Mouse (Mus musculus) heart, embryonic 14.5 days (tissue): ENCODE measurements around the gene Rars. TPM values are rescaled to one million over a fixed set of nuclear protein-coding genes. Genes with fewer than 3 reads are reported as not detected.
"Not testable (repeated sequence)": the region's sequence is repeated elsewhere in the genome, so short reads cannot be mapped to it uniquely, and the experiment has no call there.

ENCODE experiments used
- ATAC-seq: fragments of 200-750 bp; cut with Nextera tagmentation; 2 replicates; pipeline ENCODE4 v1.8.0; 2017; ENCODE audit warnings: low read depth, moderate TSS enrichment; ENCODE audit not compliant: insufficient number of reproducible peaks, insufficient read depth, low FRiP score
- H3K27ac ChIP-seq, 2 experiments: fragments of 200-500 bp in 1 of 2; fragments of 300-500 bp in 1 of 2; sonication (generic) in 1 of 2; replicated peaks in 1 of 2; 2 replicates each; pipeline ENCODE4 v1.5.1; 2012 to 2014; ENCODE audit warnings: low read depth in 2 of 2, low read length in 2 of 2, control low read depth in 1 of 2, mild to moderate bottlenecking in 1 of 2, mixed read lengths in 1 of 2; ENCODE audit not compliant: control insufficient read depth in 1 of 2, insufficient read depth in 1 of 2
- H3K27me3 ChIP-seq: fragments of 300-500 bp; sonication (generic); 2 replicates; pipeline ENCODE4 v1.6.1; 2014; ENCODE audit warnings: mild to moderate bottlenecking, low read length, control low read depth; ENCODE audit not compliant: control insufficient read depth, insufficient read depth
- H3K36me3 ChIP-seq: fragments of 300-500 bp; sonication (generic); 2 replicates; pipeline ENCODE4 v1.6.1; 2014; ENCODE audit warnings: mild to moderate bottlenecking, control low read depth, low read length, mixed read lengths; ENCODE audit not compliant: control insufficient read depth, insufficient read depth
- H3K4me1 ChIP-seq, 2 experiments: fragments of 200-500 bp in 1 of 2; fragments of 300-500 bp in 1 of 2; sonication (generic) in 1 of 2; 2 replicates each; pipeline ENCODE4 v1.6.1; 2012 to 2014; ENCODE audit warnings: low read length in 2 of 2, control low read depth in 1 of 2, mixed read lengths in 1 of 2; ENCODE audit not compliant: control insufficient read depth in 2 of 2, insufficient read depth in 2 of 2
- H3K4me2 ChIP-seq: fragments of 300-500 bp; sonication (generic); 2 replicates; pipeline ENCODE4 v1.6.1; 2014; ENCODE audit warnings: mild to moderate bottlenecking, low read length
- H3K4me3 ChIP-seq, 2 experiments: fragments of 200-500 bp in 1 of 2; fragments of 300-500 bp in 1 of 2; sonication (generic) in 1 of 2; 2 replicates each; pipeline ENCODE4 v1.5.1; 2012 to 2014; ENCODE audit warnings: low read length in 2 of 2, mild to moderate bottlenecking in 2 of 2, control low read depth in 1 of 2, low read depth in 1 of 2, moderate library complexity in 1 of 2; ENCODE audit not compliant: control insufficient read depth in 1 of 2, insufficient read depth in 1 of 2
- H3K9ac ChIP-seq: fragments of 300-500 bp; sonication (generic); 2 replicates; pipeline ENCODE4 v1.6.1; 2014; ENCODE audit warnings: mild to moderate bottlenecking, low read length
- H3K9me3 ChIP-seq: fragments of 300-500 bp; sonication (generic); 2 replicates; pipeline ENCODE4 v1.6.1; 2016; ENCODE audit warnings: low read length, control low read depth; ENCODE audit not compliant: control insufficient read depth
- WGBS: fragments of 180-500 bp; shearing (Covaris S2); extraction: QIAGEN DNeasy Blood & Tissue Kit; methylation state at CpG from one replicate; pipeline ENCODE4 v1.1.7; 2014; 5-methylcytosine and 5-hydroxymethylcytosine counted together
- polyA plus RNA-seq: library from polyadenylated mRNA; unstranded; fragments of >200 nt; fragmentation: Nextera tagmentation; extraction: Ambion mirVana; gene quantifications from 2 replicates; pipeline ENCODE4 v1.2.1, GENCODE M21; 2014

The Rars gene
- polyA plus RNA-seq, 1 experiment from 2014 or later: 61.8 TPM

DNA sequence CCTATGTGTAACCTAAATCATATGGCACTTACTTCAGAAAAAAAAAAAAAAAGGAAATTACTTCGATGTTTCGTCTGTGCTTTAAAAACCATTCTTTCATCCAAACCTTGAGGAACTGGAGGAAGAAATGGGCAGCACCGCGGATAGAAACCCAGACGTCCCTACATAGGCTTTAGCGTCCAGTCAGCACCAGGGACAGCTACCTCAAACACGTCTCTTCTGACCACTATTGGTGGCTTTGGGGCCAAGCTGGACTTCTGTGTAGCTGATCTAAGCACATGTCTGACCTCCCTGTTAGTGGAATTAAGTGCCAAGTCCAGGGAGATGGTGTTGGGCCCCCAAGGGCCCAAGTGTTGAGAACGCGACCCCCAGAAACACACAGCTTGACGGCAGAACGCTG lies 35.4 kb downstream of the Rars start, which contains the start of gene Fbll1:
Gene Fbll1 (minus strand): TSS at position 11 of the 400 bp plus-strand sequence.
- Histone ChIP-seq H3K27me3 (peaks cover 45% of the 10 kb centered on the region), H3K4me2 (peak within 1 kb of the TSS; percentile 58), H3K9ac (no peak within 1 kb of the TSS), H3K36me3 (no peaks in the 10 kb centered on the region), H3K4me1 (peaks cover 2 to 6% of the 10 kb centered on the region in 2 experiments; a peak in 3 of 4 replicates), H3K9me3 (no peaks in the 10 kb centered on the region), H3K4me3 (peak within 1 kb of the TSS; percentile 10 to 33; a peak in 2 of 4 replicates), H3K27ac (no peak within 1 kb of the TSS)
- WGBS: 14% methylated on average over 11 of the region's 11 CpGs
- no peak for ATAC-seq

- 3% methylated on average over 23 of the region's 23 CpGs for WGBS
Measured at GRCm38 (mm10) chr11:35798495-35798820, 35.8 kb downstream of the Rars start.

GRCm38 (mm10) chr11:35797751-35798494 lies 36.4 kb downstream of the Rars start:
- no peaks in the 10 kb centered on the region for H3K9me3 ChIP-seq
- H3K27ac ChIP-seq: no peak overlapping the region
- H3K9ac ChIP-seq: no peak overlapping the region
- 6% methylated on average over 86 of the region's 86 CpGs for WGBS
- peak overlapping the region; percentile 58 for H3K4me2 ChIP-seq
- H3K4me1 ChIP-seq: peaks cover 2 to 6% of the 10 kb centered on the region in 2 experiments; a peak in 3 of 4 replicates
- H3K4me3 ChIP-seq: peak overlapping the region; percentile 10 to 33; a peak in 2 of 4 replicates
- peaks cover 45% of the 10 kb centered on the region for H3K27me3 ChIP-seq
- ATAC-seq: no peak
- no peaks in the 10 kb centered on the region for H3K36me3 ChIP-seq

More at GRCm38 (mm10) chr11:35798495-35798820, 35.8 kb downstream of the Rars start:
- Histone ChIP-seq H3K4me3 (peak overlapping the region; percentile 0 to 33; a peak in 2 of 4 replicates), H3K27me3 (peaks cover 45% of the 10 kb centered on the region), H3K4me1 (peaks cover 2 to 6% of the 10 kb centered on the region in 2 experiments; a peak in 3 of 4 replicates), H3K4me2 (peak overlapping the region; percentile 58), H3K27ac (no peak overlapping the region), H3K9ac (no peak overlapping the region), H3K9me3 (no peaks in the 10 kb centered on the region), H3K36me3 (no peaks in the 10 kb centered on the region)
- no peak for ATAC-seq

DNA sequence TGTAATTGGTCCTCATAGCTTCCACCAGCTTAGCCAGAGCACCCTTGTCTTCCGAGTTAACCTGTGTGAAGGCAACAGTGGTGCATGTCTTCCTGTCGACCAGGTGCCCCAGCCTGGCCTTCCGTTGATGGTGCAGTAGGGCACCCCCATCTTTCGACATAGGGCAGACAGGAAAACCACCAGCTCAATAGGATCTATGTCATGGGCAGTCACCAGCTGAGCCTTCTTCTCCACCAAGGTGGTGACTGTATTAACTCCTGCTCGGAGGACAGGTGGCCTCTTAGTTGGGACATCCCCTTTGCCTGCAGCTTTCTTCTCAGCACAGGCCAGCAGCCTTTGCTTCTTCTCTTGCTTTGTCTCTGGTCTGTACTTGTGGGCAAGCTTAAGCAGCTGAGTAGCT lies 41.5 kb downstream of the Rars start:
- ATAC-seq, H3K27ac ChIP-seq, H3K9ac ChIP-seq, H3K4me3 ChIP-seq, H3K4me2 ChIP-seq, H3K9me3 ChIP-seq, H3K4me1 ChIP-seq: not testable (repeated sequence)
- H3K27me3 ChIP-seq: peaks cover 22% of the 10 kb centered on the region
- 80% methylated on average over 5 of the region's 5 CpGs for WGBS
- H3K36me3 ChIP-seq: peaks cover 29% of the 10 kb centered on the region

- Histone ChIP-seq H3K4me1 (no peaks in the 10 kb centered on the region), H3K36me3 (peaks cover 63% of the 10 kb centered on the region), H3K4me2 (no peak overlapping the region), H3K9ac (no peak overlapping the region), H3K27ac (no peak overlapping the region), H3K4me3 (no peak overlapping the region), H3K27me3 (no peaks in the 10 kb centered on the region), H3K9me3 (no peaks in the 10 kb centered on the region)
- WGBS: 73% methylated on average over 2 of the region's 2 CpGs
- ATAC-seq: no peak
Measured at GRCm38 (mm10) chr11:35788443-35788842, 45.9 kb downstream of the Rars start.

GRCm38 (mm10) chr11:35784537-35784936 lies 49.8 kb downstream of the Rars start:
- Histone ChIP-seq H3K36me3 (peaks cover 79% of the 10 kb centered on the region), H3K9me3 (no peaks in the 10 kb centered on the region), H3K27me3 (no peaks in the 10 kb centered on the region), H3K4me1 (no peaks in the 10 kb centered on the region), H3K9ac (no peak overlapping the region), H3K27ac (no peak overlapping the region), H3K4me3 (no peak overlapping the region), H3K4me2 (no peak overlapping the region)
- no peak for ATAC-seq
- WGBS: over 99% methylated on average over 4 of the region's 4 CpGs

DNA sequence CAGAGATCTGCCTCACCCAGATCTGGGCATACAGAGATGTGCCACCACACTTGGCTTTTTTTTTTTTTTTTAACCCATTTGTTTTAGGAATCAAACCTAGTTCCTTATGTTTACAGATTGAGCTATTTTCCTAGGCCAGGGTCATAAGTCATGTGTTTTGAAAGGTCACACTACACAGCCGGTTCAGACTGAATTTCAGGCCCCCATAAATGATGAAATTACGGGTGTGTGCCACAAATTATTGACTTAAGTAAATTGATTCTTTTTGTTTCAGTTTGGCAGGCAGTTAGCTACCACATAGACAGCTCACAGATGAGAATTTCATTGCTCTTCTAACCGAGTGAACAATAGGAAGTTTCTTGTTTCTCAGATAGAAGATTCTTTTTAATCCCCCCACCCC lies 50.3 kb downstream of the Rars start:
- H3K27me3 ChIP-seq: no peaks in the 10 kb centered on the region
- no peak for ATAC-seq
- H3K9ac ChIP-seq: no peak overlapping the region
- 94% methylated on average over 3 of the region's 3 CpGs for WGBS
- H3K4me3 ChIP-seq: no peak overlapping the region
- no peak overlapping the region for H3K27ac ChIP-seq
- H3K36me3 ChIP-seq: peaks cover 79% of the 10 kb centered on the region
- no peaks in the 10 kb centered on the region for H3K9me3 ChIP-seq
- H3K4me2 ChIP-seq: no peak overlapping the region
- no peaks in the 10 kb centered on the region for H3K4me1 ChIP-seq

- Histone ChIP-seq H3K4me1 (no peaks in the 10 kb centered on the region), H3K4me3 (no peak overlapping the region), H3K4me2 (no peak overlapping the region), H3K27me3 (no peaks in the 10 kb centered on the region), H3K36me3 (peaks cover 84% of the 10 kb centered on the region), H3K27ac (no peak overlapping the region), H3K9ac (no peak overlapping the region), H3K9me3 (no peaks in the 10 kb centered on the region)
- 81% methylated on average over 5 of the region's 5 CpGs for WGBS
- no peak for ATAC-seq
Measured at GRCm38 (mm10) chr11:35783038-35783437, 51.3 kb downstream of the Rars start.
